Mouse (Mus musculus) forebrain, embryonic 13.5 days (tissue): ENCODE measurements around the gene Noxred1. TPM values are rescaled to one million over a fixed set of nuclear protein-coding genes. Genes with fewer than 3 reads are reported as not detected.

Experiments used
- ATAC-seq: fragments of 200-750 bp; cut with Nextera tagmentation; 2 replicates; pipeline ENCODE4 v1.8.0; 2017
- H3K27ac ChIP-seq: fragments of 300-500 bp; sonication (generic); 2 replicates; pipeline ENCODE4 v1.5.1; 2015; ENCODE audit warnings: inconsistent platforms, mild to moderate bottlenecking, moderate library complexity
- H3K27me3 ChIP-seq: fragments of 300-500 bp; sonication (generic); 2 replicates; pipeline ENCODE4 v1.6.1; 2015; ENCODE audit warnings: mild to moderate bottlenecking, inconsistent platforms
- H3K36me3 ChIP-seq: fragments of 300-500 bp; sonication (generic); 2 replicates; pipeline ENCODE4 v1.6.1; 2015; ENCODE audit warnings: mild to moderate bottlenecking, inconsistent platforms; ENCODE audit not compliant: poor library complexity, severe bottlenecking
- H3K4me1 ChIP-seq: fragments of 300-500 bp; sonication (generic); 2 replicates; pipeline ENCODE4 v1.6.1; 2015; ENCODE audit warnings: inconsistent platforms
- H3K4me2 ChIP-seq: fragments of 300-500 bp; sonication (generic); 2 replicates; pipeline ENCODE4 v1.6.1; 2015; ENCODE audit warnings: inconsistent platforms, mild to moderate bottlenecking, moderate library complexity
- H3K4me3 ChIP-seq: fragments of 300-500 bp; sonication (generic); 2 replicates; pipeline ENCODE4 v1.5.1; 2015; ENCODE audit warnings: mild to moderate bottlenecking, inconsistent platforms
- H3K9ac ChIP-seq: fragments of 300-500 bp; sonication (generic); 2 replicates; pipeline ENCODE4 v1.6.1; 2015; ENCODE audit warnings: mild to moderate bottlenecking, inconsistent platforms
- H3K9me3 ChIP-seq: fragments of 300-500 bp; sonication (generic); replicated peaks from 2 replicates; pipeline ENCODE4 v1.6.1; 2016; ENCODE audit warnings: inconsistent platforms
- WGBS: fragments of 180-500 bp; shearing (Covaris S2); methylation state at CpG from one replicate; pipeline ENCODE4 v1.1.7; 2015; 5-methylcytosine and 5-hydroxymethylcytosine counted together
- polyA plus RNA-seq: library from polyadenylated mRNA; unstranded; fragments of >200 nt; fragmentation: Nextera tagmentation; extraction: Ambion mirVana; gene quantifications from 2 replicates; pipeline ENCODE4 v1.2.1, GENCODE M21; 2015

Gene Noxred1
- polyA plus RNA-seq, 1 experiment from 2014 or later, result 1.5 TPM

DNA sequence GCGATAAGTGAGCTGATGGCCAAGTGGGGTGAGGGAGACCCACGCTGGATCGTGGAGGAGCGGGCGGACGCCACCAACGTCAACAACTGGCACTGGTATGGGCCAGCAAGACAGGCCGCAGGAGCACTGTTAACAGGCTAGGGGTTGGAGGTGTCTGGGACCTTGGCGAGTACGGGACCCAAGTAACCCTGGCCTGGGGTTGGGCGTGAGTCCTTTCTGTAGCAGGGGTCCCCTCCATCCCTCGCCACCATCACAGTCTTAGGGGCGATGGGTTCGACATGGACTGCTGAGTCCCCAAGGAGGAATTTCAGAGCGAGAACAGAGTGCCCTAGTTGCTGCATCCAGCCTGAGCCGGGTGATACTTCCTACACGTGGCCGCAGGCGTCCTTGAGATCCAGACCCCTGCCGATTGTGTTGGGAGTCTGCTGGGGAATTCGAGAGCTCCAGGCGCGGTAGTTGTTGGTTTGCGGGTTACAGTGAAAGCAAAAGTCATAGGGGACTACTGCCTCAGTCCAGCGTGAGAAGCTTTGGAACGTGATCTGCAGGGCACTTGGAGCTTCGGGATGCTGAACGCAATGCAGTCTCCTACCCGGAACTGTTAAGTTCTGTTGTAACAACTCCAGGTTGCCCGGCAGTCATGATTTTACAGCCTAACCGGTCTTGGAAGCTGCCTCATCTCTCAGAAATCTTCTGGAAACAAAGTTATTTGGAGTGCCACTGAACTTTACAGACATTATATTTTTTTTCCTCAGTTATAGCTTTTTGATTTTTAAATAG lies 28.5 kb upstream of the Noxred1 start:
- under 1% methylated on average over 31 of the region's 31 CpGs for WGBS
- H3K27me3 ChIP-seq, result no peaks in the 10 kb centered on the region
- H3K4me1 ChIP-seq, result peaks cover 27% of the 10 kb centered on the region
- no peaks in the 10 kb centered on the region for H3K9me3 ChIP-seq
- peak; percentile 66 for ATAC-seq
- peak overlapping the region; percentile 93 for H3K9ac ChIP-seq
- H3K36me3 ChIP-seq, result peaks cover 50% of the 10 kb centered on the region
- H3K4me2 ChIP-seq, result peak overlapping the region; percentile 97
- H3K4me3 ChIP-seq, result peak overlapping the region; percentile 83
- peak overlapping the region; percentile 83 for H3K27ac ChIP-seq

DNA sequence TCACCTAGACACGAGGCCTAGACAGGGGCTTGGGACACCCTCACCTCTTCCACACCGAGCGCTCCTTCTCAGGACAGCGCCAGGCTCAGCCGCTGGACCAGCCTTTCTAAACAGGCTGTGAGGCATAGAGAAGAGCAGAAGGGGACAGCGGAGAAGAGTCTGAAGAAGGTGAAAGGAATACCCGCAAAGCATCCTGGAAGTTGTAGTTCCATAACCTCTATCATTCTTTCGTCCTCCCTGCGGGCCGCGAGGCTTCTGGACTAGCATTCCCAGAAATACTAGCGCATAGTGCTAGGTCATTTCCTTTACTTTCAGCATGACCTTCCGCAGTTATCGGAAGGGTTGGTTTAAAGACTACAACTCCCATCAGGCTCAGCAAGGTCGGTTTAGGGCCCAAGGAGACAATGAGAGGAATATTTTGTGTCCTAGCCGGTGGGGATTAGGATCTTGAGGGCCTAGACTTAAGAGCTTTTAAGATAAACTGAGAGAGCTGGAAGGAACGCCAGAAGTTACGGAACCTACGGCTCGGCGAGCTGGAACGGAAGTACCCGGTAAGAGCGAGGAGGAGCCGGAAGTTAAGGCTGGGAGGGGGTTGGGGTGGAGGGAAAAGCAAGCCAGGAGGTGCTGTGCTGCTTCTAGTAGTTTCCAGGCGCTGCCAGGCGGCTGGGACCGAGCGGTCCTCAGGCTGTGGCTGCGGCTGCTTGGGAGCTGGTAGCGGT lies 27.7 kb upstream of the Noxred1 start, which contains the start of the genes Vipas39 and Ahsa1:
Gene Vipas39, minus strand, starts transcription at position 149 of the 719 bp plus-strand sequence.
Gene Ahsa1, plus strand, starts transcription at position 372 of the 719 bp plus-strand sequence.
- Histone ChIP-seq H3K4me3 (peak within 1 kb of the TSS; percentile 83), H3K27me3 (no peaks in the 10 kb centered on the region), H3K4me1 (peaks cover 27% of the 10 kb centered on the region), H3K4me2 (peak within 1 kb of the TSS; percentile 97), H3K27ac (peak within 1 kb of the TSS; percentile 83), H3K9me3 (no peaks in the 10 kb centered on the region), H3K36me3 (peaks cover 50% of the 10 kb centered on the region), H3K9ac (peak within 1 kb of the TSS; percentile 93)
- under 1% methylated on average over 31 of the region's 31 CpGs for WGBS
- ATAC-seq, result peak; percentile 97

DNA sequence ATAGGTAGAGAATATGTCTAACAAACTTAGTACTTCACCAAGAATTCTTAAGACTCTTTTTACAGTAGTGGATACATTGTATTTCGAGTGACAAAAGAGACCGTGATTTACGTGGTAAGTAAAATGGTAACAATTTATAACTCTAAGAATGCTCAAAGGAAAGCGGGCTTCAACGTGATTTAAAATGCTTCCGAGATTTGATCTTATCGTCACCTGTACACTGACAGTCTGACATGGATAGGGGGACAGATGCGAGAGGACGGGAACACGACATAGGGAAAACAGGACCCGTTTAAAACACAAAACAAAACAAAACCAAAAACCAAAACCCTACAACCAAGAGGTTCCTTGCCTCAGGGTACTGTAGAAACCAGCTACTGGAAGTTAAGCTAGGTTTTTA lies 26.9 kb upstream of the Noxred1 start:
- ATAC-seq, result no peak
- no peaks in the 10 kb centered on the region for H3K27me3 ChIP-seq
- H3K4me2 ChIP-seq, result peak overlapping the region; percentile 67
- peak overlapping the region; percentile 71 for H3K27ac ChIP-seq
- peaks cover 27% of the 10 kb centered on the region for H3K4me1 ChIP-seq
- H3K36me3 ChIP-seq, result peaks cover 50% of the 10 kb centered on the region
- WGBS, result 22% methylated on average over 11 of the region's 11 CpGs
- H3K9me3 ChIP-seq, result no peaks in the 10 kb centered on the region
- H3K4me3 ChIP-seq, result peak overlapping the region; percentile 83
- H3K9ac ChIP-seq, result peak overlapping the region; percentile 90

DNA sequence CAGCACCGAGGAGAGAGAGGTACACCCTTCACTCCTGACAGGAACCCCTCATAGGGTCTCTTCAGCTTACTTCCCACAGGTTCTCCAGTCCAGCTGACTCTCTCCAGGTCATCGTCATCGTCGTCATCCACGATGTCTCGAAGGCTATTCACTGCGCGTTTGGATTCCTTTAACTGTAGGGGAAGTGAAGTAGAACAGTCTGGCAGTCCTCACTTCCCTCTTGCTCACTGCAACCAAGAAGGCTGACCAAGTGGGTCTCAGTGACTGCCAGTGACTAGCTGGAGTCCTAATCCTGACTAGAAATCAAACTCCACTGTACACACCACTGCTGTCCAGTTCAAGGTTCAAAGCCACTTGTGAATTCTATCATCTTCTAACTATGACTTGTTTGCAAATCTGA lies 22.0 kb upstream of the Noxred1 start:
- Histone ChIP-seq H3K9me3 (no peaks in the 10 kb centered on the region), H3K4me1 (peaks cover 12% of the 10 kb centered on the region), H3K27me3 (no peaks in the 10 kb centered on the region), H3K27ac (no peak overlapping the region), H3K36me3 (peaks cover 76% of the 10 kb centered on the region), H3K4me3 (no peak overlapping the region), H3K9ac (no peak overlapping the region), H3K4me2 (no peak overlapping the region)
- WGBS, result 98% methylated on average over 8 of the region's 8 CpGs
- no peak for ATAC-seq

DNA sequence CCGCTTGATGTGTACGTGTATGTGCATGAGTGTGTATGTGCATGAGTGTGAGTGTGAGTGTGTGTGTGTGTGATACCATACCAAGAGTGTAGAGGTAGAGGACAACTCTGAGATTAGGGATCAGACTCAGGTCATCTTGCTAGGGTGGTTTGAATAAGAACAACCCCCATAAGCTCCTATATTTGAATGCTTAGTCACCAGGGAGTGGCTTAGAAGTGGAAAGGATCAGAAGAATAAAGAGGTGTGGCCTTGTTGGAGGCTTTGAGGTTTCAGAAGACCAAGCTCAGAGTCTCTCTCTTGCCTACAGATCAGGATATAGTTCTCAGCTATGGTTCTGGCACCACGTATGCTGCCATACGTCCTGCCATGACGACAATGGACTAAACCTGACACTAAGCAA lies 18.1 kb upstream of the Noxred1 start:
- no peaks in the 10 kb centered on the region for H3K9me3 ChIP-seq
- no peak overlapping the region for H3K4me3 ChIP-seq
- no peak for ATAC-seq
- 91% methylated on average over 5 of the region's 5 CpGs for WGBS
- peaks cover 95% of the 10 kb centered on the region for H3K36me3 ChIP-seq
- no peak overlapping the region for H3K9ac ChIP-seq
- H3K27me3 ChIP-seq, result no peaks in the 10 kb centered on the region
- H3K4me2 ChIP-seq, result no peak overlapping the region
- no peak overlapping the region for H3K27ac ChIP-seq
- no peaks in the 10 kb centered on the region for H3K4me1 ChIP-seq

DNA sequence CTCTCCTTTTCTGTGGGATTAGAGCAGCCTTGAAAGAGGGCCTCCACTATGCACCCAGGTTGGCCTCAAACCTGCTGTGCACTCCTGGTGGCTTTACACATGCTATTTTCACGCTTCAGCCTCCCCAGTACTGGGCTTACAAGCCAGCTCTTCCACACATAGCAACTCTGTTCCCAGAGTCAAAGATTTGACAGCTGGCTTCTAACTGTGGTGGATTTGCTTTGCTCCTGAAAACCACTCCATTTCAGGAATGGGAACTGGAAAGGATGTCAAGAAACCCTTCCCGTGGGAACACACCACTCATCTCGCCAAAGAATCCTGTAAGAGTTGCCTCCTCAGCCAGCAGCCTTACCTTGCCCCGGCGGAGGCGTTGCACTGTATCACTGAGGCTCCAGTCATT lies 15.3 kb upstream of the Noxred1 start:
- Histone ChIP-seq H3K4me2 (no peak overlapping the region), H3K27ac (no peak overlapping the region), H3K4me3 (no peak overlapping the region), H3K4me1 (no peaks in the 10 kb centered on the region), H3K9ac (no peak overlapping the region), H3K9me3 (no peaks in the 10 kb centered on the region), H3K27me3 (no peaks in the 10 kb centered on the region), H3K36me3 (peaks cover 96% of the 10 kb centered on the region)
- WGBS, result 96% methylated on average over 6 of the region's 6 CpGs
- no peak for ATAC-seq

DNA sequence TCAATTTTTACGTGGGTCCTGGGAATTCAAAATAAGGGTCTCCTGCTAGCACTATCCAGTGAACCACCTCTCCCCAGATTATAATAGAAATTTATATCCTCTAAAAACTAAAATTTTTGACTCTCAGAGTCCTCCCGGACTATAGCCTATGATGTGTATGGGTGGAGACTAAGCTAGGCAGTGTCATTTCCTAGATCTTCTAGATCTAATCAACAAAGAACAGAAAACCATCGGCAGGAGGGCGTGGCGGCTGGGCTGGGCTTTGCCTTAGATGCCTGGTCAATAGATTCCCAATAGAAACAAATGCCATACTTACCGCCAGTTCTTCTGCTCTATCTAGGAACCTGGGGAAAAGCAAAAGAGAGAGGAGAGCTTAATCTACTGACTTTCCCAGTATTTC lies 11.6 kb upstream of the Noxred1 start:
- WGBS, result 92% methylated on average over 6 of the region's 6 CpGs

DNA sequence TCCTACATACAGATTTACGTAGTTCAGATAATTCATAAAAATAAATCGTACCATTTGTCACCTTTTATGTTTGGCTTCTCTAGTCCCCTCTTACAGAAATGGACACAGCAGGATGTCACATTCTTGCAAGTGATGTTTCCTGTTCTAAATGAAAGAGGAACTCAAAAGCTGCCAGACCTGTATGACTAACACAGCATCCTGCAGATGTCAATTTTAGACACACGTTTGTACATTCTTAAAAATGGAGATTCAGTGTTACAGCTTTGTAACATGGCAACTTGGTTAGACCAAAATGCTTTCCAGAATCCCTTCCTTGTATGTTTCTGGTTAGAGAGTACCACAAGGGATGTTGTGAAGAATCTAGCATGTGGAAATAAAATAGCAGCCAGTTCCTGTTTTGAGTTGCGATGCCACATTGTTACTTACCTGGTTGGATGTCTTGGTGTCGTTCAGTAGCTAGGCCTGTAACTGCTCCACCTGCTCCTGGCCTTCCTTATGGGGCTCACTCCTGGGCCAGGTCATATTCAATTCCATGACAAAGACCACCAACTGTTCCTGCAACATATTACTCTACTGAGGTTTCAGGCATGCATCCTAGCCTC lies 1.5 kb downstream of the Noxred1 start:
- 92% methylated on average over 5 of the region's 5 CpGs for WGBS
- no peak overlapping the region for H3K27ac ChIP-seq
- no peak overlapping the region for H3K4me3 ChIP-seq
- no peaks in the 10 kb centered on the region for H3K4me1 ChIP-seq
- no peak overlapping the region for H3K4me2 ChIP-seq
- peaks cover 46% of the 10 kb centered on the region for H3K36me3 ChIP-seq
- ATAC-seq, result no peak
- no peaks in the 10 kb centered on the region for H3K9me3 ChIP-seq
- no peaks in the 10 kb centered on the region for H3K27me3 ChIP-seq
- no peak overlapping the region for H3K9ac ChIP-seq

More for the DNA sequence above, 11.6 kb upstream of the Noxred1 start:
- H3K4me3 ChIP-seq, result no peak overlapping the region
- H3K4me1 ChIP-seq, result no peaks in the 10 kb centered on the region
- H3K9ac ChIP-seq, result no peak overlapping the region
- no peak overlapping the region for H3K27ac ChIP-seq
- no peaks in the 10 kb centered on the region for H3K9me3 ChIP-seq
- no peaks in the 10 kb centered on the region for H3K27me3 ChIP-seq
- no peak for ATAC-seq
- H3K4me2 ChIP-seq, result no peak overlapping the region
- H3K36me3 ChIP-seq, result peaks cover 92% of the 10 kb centered on the region

DNA sequence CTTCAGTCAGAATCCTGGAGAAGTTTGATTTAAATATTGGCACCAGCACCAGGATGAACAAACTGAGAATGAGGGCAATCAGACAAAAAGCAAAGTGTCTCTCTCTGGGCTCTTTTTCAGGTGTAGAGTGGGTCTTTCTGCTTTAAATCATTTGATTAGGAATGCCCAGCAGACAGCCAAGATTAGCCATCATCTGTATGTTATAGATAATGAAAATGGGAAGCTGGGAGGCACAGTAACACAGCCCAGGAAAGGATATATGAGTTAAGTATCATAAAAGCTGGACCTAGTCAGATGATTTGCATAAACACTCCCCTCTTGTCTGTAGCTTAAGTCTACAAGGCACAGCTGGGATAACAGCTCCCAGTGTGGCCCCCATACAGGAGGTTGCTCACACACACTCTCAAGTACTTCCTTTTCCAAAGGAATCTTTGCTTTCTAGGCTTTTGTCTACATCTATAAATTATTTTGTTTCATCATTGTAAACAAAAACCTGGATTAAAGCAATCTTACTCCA lies 8.1 kb downstream of the Noxred1 start:
- H3K4me2 ChIP-seq, result no peak overlapping the region
- no peak for ATAC-seq
- no peak overlapping the region for H3K9ac ChIP-seq
- no peak overlapping the region for H3K4me3 ChIP-seq
- H3K36me3 ChIP-seq, result no peaks in the 10 kb centered on the region
- H3K27ac ChIP-seq, result no peak overlapping the region
- no peaks in the 10 kb centered on the region for H3K27me3 ChIP-seq
- H3K9me3 ChIP-seq, result no peaks in the 10 kb centered on the region
- no peaks in the 10 kb centered on the region for H3K4me1 ChIP-seq

DNA sequence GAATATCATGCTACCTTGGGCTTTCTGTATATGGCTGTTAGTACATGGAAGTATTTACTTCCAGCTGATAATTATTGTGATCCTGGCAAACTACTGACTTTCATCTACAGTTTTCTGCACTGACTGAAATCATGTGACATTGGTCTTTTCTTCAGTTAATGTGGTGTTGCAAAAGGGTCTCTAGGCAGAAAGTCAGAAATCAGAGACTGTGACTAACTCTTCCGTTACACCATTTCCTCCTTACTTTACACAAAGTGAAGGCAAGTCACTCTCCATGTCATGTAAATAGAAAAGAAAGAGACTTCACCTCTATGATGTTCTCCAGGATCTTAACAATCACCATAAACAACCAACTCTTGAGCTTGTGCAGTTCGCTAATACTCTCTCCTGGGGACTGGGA lies 8.9 kb downstream of the Noxred1 start:
- no peak for ATAC-seq
- no peaks in the 10 kb centered on the region for H3K27me3 ChIP-seq
- no peaks in the 10 kb centered on the region for H3K4me1 ChIP-seq
- 94% methylated on average over 2 of the region's 2 CpGs for WGBS
- H3K9ac ChIP-seq, result no peak overlapping the region
- H3K36me3 ChIP-seq, result no peaks in the 10 kb centered on the region
- no peaks in the 10 kb centered on the region for H3K9me3 ChIP-seq
- H3K4me2 ChIP-seq, result no peak overlapping the region
- H3K27ac ChIP-seq, result no peak overlapping the region
- no peak overlapping the region for H3K4me3 ChIP-seq

DNA sequence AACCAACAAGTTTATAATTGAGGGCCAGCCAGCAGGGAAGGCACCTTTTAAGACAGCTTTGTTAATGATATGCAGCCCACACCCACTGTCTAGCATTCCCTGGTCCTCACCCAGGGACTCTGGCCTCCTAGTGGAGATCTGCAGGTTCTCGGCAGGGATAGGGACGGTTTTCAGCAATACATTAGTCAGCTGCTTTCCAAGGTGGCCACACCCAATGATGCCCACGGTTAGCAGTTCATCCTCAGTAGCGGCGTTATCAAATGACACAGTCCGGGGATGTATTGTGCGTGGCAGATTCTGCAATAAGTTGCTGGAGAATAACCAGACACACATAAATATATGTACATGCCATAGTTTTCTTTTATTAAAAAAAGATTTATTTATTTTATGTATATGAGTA lies 11.7 kb downstream of the Noxred1 start:
- H3K27me3 ChIP-seq, result no peaks in the 10 kb centered on the region
- no peaks in the 10 kb centered on the region for H3K4me1 ChIP-seq
- H3K4me2 ChIP-seq, result no peak overlapping the region
- no peak overlapping the region for H3K27ac ChIP-seq
- no peaks in the 10 kb centered on the region for H3K36me3 ChIP-seq
- H3K9me3 ChIP-seq, result no peaks in the 10 kb centered on the region
- WGBS, result 79% methylated on average over 7 of the region's 7 CpGs
- no peak overlapping the region for H3K4me3 ChIP-seq
- ATAC-seq, result no peak
- no peak overlapping the region for H3K9ac ChIP-seq

DNA sequence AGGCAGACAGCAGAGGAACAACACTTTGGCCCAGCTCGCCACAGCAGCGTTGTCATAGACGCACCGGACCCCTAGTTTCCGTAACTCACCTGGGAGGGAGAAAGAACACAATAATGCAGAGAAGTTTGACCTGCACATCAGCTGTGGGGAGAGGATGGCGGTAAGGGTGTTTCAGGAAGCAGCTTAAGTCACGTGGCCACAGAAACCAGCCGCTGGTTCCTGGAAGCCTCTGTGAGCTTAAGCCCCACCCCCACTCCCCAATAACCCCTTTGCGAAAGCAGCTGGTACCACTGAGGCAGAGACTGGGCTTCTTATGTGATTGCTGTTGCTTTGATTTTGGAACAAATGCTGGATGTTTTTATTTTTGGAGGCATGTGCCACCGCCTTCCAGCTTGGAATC lies 13.6 kb downstream of the Noxred1 start:
- Histone ChIP-seq H3K9me3 (no peaks in the 10 kb centered on the region), H3K4me1 (no peaks in the 10 kb centered on the region), H3K27me3 (no peaks in the 10 kb centered on the region), H3K4me3 (no peak overlapping the region), H3K9ac (no peak overlapping the region), H3K36me3 (no peaks in the 10 kb centered on the region), H3K4me2 (no peak overlapping the region), H3K27ac (no peak overlapping the region)
- WGBS, result 73% methylated on average over 10 of the region's 10 CpGs
- ATAC-seq, result no peak
